Mouse (Mus musculus) CH12.LX (cell line): Measurements from ENCODE around the gene Cd96. TPM values are rescaled to one million over a fixed set of nuclear protein-coding genes. Genes with fewer than 3 reads are reported as not detected.

Experiments used
- DNase-seq: peaks from one replicate; pipeline ENCODE4 v3.0.0-alpha.2; 2013; ENCODE audit errors: extremely low read depth
- H3K27ac ChIP-seq: 2 replicates; pipeline ENCODE4 v1.5.1; 2012; ENCODE audit warnings: low read depth, mild to moderate bottlenecking, control low read depth, moderate library complexity; ENCODE audit not compliant: insufficient read depth
- H3K27me3 ChIP-seq: replicated peaks from 2 replicates; pipeline ENCODE3; 2012; ENCODE audit warnings: inconsistent platforms
- H3K36me3 ChIP-seq, 2 experiments: replicated peaks in 1 of 2; 2 replicates each; pipeline versions ENCODE3 to v1.6.1; 2012; ENCODE audit warnings: inconsistent platforms in 1 of 2, low read length in 1 of 2, mild to moderate bottlenecking in 1 of 2, mixed read lengths in 1 of 2, moderate library complexity in 1 of 2; ENCODE audit not compliant: control insufficient read depth in 1 of 2, insufficient read depth in 1 of 2
- H3K4me1 ChIP-seq, 2 experiments: 2 replicates each; pipeline ENCODE4 v1.6.1; 2012; ENCODE audit warnings: inconsistent platforms in 1 of 2, moderate library complexity in 1 of 2; ENCODE audit not compliant: insufficient read depth in 2 of 2, control insufficient read depth in 1 of 2
- H3K4me2 ChIP-seq: 2 replicates; pipeline ENCODE4 v1.6.1; 2012; ENCODE audit warnings: low read depth, mild to moderate bottlenecking, control low read depth; ENCODE audit not compliant: poor library complexity, insufficient read depth, severe bottlenecking
- H3K4me3 ChIP-seq, 3 experiments: fragments of 150-350 bp in 1 of 3; sonication (generic) in 1 of 3; replicated peaks in 1 of 3; 2 replicates each; pipeline versions ENCODE3 to v1.5.1; 2011 to 2012; ENCODE audit warnings: low read depth in 2 of 3, low read length in 2 of 3, mild to moderate bottlenecking in 2 of 3, moderate library complexity in 2 of 3, control low read depth in 1 of 3, improper control_type of control experiment in 1 of 3, inconsistent platforms in 1 of 3, mixed read lengths in 1 of 3; ENCODE audit not compliant: poor library complexity in 1 of 3
- H3K79me2 ChIP-seq: replicated peaks from 2 replicates; pipeline ENCODE4 v1.6.1; 2012; ENCODE audit warnings: mild to moderate bottlenecking, moderate library complexity; ENCODE audit not compliant: control insufficient read depth, poor library complexity, insufficient read depth, severe bottlenecking; ENCODE audit errors: extremely low read depth
- H3K9ac ChIP-seq: 2 replicates; pipeline ENCODE4 v1.6.1; 2012; ENCODE audit warnings: low read depth, mild to moderate bottlenecking, control low read depth, moderate library complexity; ENCODE audit not compliant: insufficient read depth
- H3K9me3 ChIP-seq: replicated peaks from 2 replicates; pipeline ENCODE3; 2012; ENCODE audit warnings: low read length, inconsistent platforms, mixed read lengths
- BHLHE40 ChIP-seq: IDR thresholded peaks from 2 replicates; pipeline ENCODE4 v1.6.1; 2011; ENCODE audit warnings: mild to moderate bottlenecking, low read depth, low read length, improper control_type of control experiment
- CHD1 ChIP-seq: IDR thresholded peaks from 2 replicates; pipeline ENCODE4 v1.6.1; 2012; ENCODE audit warnings: low read depth, low read length, improper control_type of control experiment, inconsistent platforms
- CHD2 ChIP-seq: IDR thresholded peaks from 2 replicates; pipeline ENCODE4 v1.6.1; 2011; ENCODE audit warnings: low read length, improper control_type of control experiment
- CTCF ChIP-seq, 2 experiments: IDR thresholded peaks in 1 of 2; conservative IDR thresholded peaks in 1 of 2; 2 replicates each; pipeline ENCODE4 v1.5.1; 2011 to 2012; ENCODE audit warnings: low read depth in 2 of 2, low read length in 2 of 2, improper control_type of control experiment in 1 of 2, inconsistent platforms in 1 of 2, mild to moderate bottlenecking in 1 of 2, moderate library complexity in 1 of 2
- EP300 ChIP-seq: IDR thresholded peaks from 2 replicates; pipeline ENCODE4 v1.6.1; 2011; ENCODE audit warnings: low read length, improper control_type of control experiment
- IRF4 ChIP-seq: IDR thresholded peaks from 2 replicates; pipeline ENCODE4 v1.6.1; 2014; ENCODE audit warnings: low read depth, mild to moderate bottlenecking, inconsistent platforms, low read length, improper control_type of control experiment
- KAT2A ChIP-seq: IDR thresholded peaks from 2 replicates; pipeline ENCODE4 v1.6.1; 2012; ENCODE audit warnings: low read length, improper control_type of control experiment, inconsistent platforms; ENCODE audit not compliant: insufficient replicate concordance
- MAFK ChIP-seq: IDR thresholded peaks from 2 replicates; pipeline ENCODE4 v1.6.1; 2011; ENCODE audit warnings: low read length, improper control_type of control experiment; ENCODE audit not compliant: insufficient replicate concordance
- MAX ChIP-seq: IDR thresholded peaks from 2 replicates; pipeline ENCODE4 v1.6.1; 2011; ENCODE audit warnings: low read length, improper control_type of control experiment
- MAZ ChIP-seq: IDR thresholded peaks from 2 replicates; pipeline ENCODE4 v1.6.1; 2012; ENCODE audit warnings: low read depth, mild to moderate bottlenecking, inconsistent platforms, low read length, improper control_type of control experiment, moderate library complexity
- MXI1 ChIP-seq: IDR thresholded peaks from 2 replicates; pipeline ENCODE4 v1.6.1; 2011; ENCODE audit warnings: mild to moderate bottlenecking, low read depth, low read length, improper control_type of control experiment
- MYC ChIP-seq: IDR thresholded peaks from 2 replicates; pipeline ENCODE4 v1.6.1; 2011; ENCODE audit warnings: low read depth, mild to moderate bottlenecking, improper control_type of control experiment, low read length
- NRF1 ChIP-seq: IDR thresholded peaks from 2 replicates; pipeline ENCODE4 v1.6.1; 2014; ENCODE audit warnings: low read depth, mild to moderate bottlenecking, inconsistent platforms, low read length, improper control_type of control experiment, moderate library complexity
- PAX5 ChIP-seq: IDR thresholded peaks from 2 replicates; pipeline ENCODE4 v1.6.1; 2012; ENCODE audit warnings: low read length, inconsistent platforms, mixed read lengths
- POLR2A ChIP-seq: IDR thresholded peaks from 2 replicates; pipeline ENCODE4 v1.6.1; 2011; ENCODE audit warnings: low read depth, mild to moderate bottlenecking, improper control_type of control experiment, low read length
- POLR2AphosphoS2 ChIP-seq: IDR thresholded peaks from 2 replicates; pipeline ENCODE4 v1.6.1; 2011; ENCODE audit warnings: low read depth, low read length, improper control_type of control experiment
- RAD21 ChIP-seq: IDR thresholded peaks from 2 replicates; pipeline ENCODE4 v1.6.1; 2011; ENCODE audit warnings: low read depth, mild to moderate bottlenecking, low read length, improper control_type of control experiment, moderate library complexity
- RCOR1 ChIP-seq: conservative IDR thresholded peaks from 2 replicates; pipeline ENCODE4 v1.6.1; 2012; ENCODE audit warnings: low read depth, mild to moderate bottlenecking, inconsistent platforms, low read length, improper control_type of control experiment
- TBP ChIP-seq: conservative IDR thresholded peaks from 2 replicates; pipeline ENCODE4 v1.6.1; 2011; ENCODE audit warnings: low read depth, low read length, improper control_type of control experiment
- USF2 ChIP-seq: conservative IDR thresholded peaks from 2 replicates; pipeline ENCODE4 v1.6.1; 2011; ENCODE audit warnings: low read depth, low read length, improper control_type of control experiment
- ZC3H11A ChIP-seq: IDR thresholded peaks from 2 replicates; pipeline ENCODE4 v1.6.1; 2012; ENCODE audit warnings: low read depth, mild to moderate bottlenecking, inconsistent platforms, low read length, improper control_type of control experiment
- ZKSCAN1 ChIP-seq: IDR thresholded peaks from 2 replicates; pipeline ENCODE4 v1.6.1; 2012; ENCODE audit warnings: low read depth, inconsistent platforms, low read length, improper control_type of control experiment, borderline replicate concordance
- ZNF384 ChIP-seq: IDR thresholded peaks from 2 replicates; pipeline ENCODE4 v1.6.1; 2012; ENCODE audit warnings: low read depth, low read length, improper control_type of control experiment, inconsistent platforms
- dilution Hi-C: fragments of 300-500 bp; cut with MboI; formaldehyde crosslinking; loops from 2 replicates; pipeline ENCODE4 v1.14.3; 2020; ENCODE audit warnings: low sequenced_read_pairs; ENCODE audit not compliant: extremely low pct_unique_long_range_greater_than_20kb, extremely low pct_ligation_motif_present
- in situ Hi-C: fragments of 300-500 bp; cut with MboI; formaldehyde crosslinking; loops from 3 replicates; pipeline ENCODE4 v1.14.3; 2019; ENCODE audit warnings: low sequenced_read_pairs, low pct_ligation_motif_present, low pct_unique_long_range_greater_than_20kb, mixed read lengths
- polyA plus RNA-seq: library from polyadenylated mRNA; unstranded; fragments of >175 nt; gene quantifications from 2 replicates; pipeline ENCODE4 v1.2.1, GENCODE M21; 2012; ENCODE audit warnings: low read depth; ENCODE audit not compliant: insufficient read length
- total RNA-seq, 2 experiments: library from RNA; depleted of rRNA; stranded (reverse); fragments of 300-350 nt in 1 of 2; fragments of >200 nt in 1 of 2; gene quantifications; 2 replicates each; pipeline ENCODE4 v1.2.3; 2012 to 2014

The Cd96 gene
- total and polyA plus RNA-seq, 3 experiments = 4.4 to 9.7 (median 5.9) TPM

DNA sequence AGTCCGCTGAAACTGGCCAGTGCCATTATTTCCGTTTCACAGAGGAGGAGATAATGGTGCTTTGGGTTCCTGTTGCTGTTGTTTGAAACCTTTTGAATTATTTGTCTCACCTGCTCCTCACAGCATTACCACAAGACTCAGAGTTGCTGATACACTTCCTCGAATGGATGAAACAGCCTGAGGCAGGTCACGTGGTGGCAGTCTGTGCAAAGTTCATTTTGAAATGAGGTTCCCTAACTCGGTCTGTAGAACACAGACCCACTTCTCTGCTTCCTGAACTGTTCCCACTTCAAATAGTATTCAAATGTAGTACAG, 109.2 kb downstream of the Cd96 start:
- no peaks in the 10 kb centered on the region for H3K4me1 ChIP-seq
- in situ Hi-C loops = no loop called here
- no peak overlapping the region for H3K4me3 ChIP-seq
- no peak for DNase-seq
- no peak for TF ChIP-seq RCOR1
- no peak for TF ChIP-seq POLR2A
- TF ChIP-seq PAX5 = no peak
- no peak for TF ChIP-seq ZKSCAN1
- TF ChIP-seq MAZ = no peak
- TF ChIP-seq CHD2 = no peak
- no peak for TF ChIP-seq RAD21
- TF ChIP-seq BHLHE40 = no peak
- no peak for TF ChIP-seq EP300
- TF ChIP-seq MYC = no peak
- TF ChIP-seq MXI1 = no peak
- TF ChIP-seq USF2 = no peak
- no peak for TF ChIP-seq POLR2AphosphoS2
- TF ChIP-seq ZNF384 = no peak
- no peak for TF ChIP-seq MAFK
- no peaks in the 10 kb centered on the region for H3K36me3 ChIP-seq
- no peaks in the 10 kb centered on the region for H3K79me2 ChIP-seq
- H3K27ac ChIP-seq = no peak overlapping the region
- H3K9ac ChIP-seq = no peak overlapping the region
- no peak overlapping the region for H3K4me2 ChIP-seq
- no peaks in the 10 kb centered on the region for H3K27me3 ChIP-seq
- dilution Hi-C loops = no loop called here
- peaks cover 5% of the 10 kb centered on the region for H3K9me3 ChIP-seq

- no peaks in the 10 kb centered on the region for H3K27me3 ChIP-seq
- no peak within 1 kb of the TSS for H3K4me2 ChIP-seq
- no peaks in the 10 kb centered on the region for H3K4me1 ChIP-seq
- H3K4me3 ChIP-seq = no peak within 1 kb of the TSS
- H3K27ac ChIP-seq = no peak within 1 kb of the TSS
- dilution Hi-C loops (no loop called here), in situ Hi-C loops (no loop called here)
- no peak for DNase-seq
- H3K9me3 ChIP-seq = peaks cover 5% of the 10 kb centered on the region
- H3K79me2 ChIP-seq = no peaks in the 10 kb centered on the region
- no peak for TF ChIP-seq CTCF (conservative IDR thresholded peaks at IDR 0.05 in 1 of 2, IDR thresholded peaks at IDR 0.05 in 1 of 2; ENCODE audit: low read depth in 2 of 2, low read length in 2 of 2)
- TF ChIP-seq BHLHE40 = no peak
- no peak for TF ChIP-seq MXI1
- TF ChIP-seq RCOR1 = no peak
- TF ChIP-seq KAT2A = no peak
- no peak for TF ChIP-seq POLR2AphosphoS2
- TF ChIP-seq NRF1 = no peak
- TF ChIP-seq POLR2A = no peak
- TF ChIP-seq IRF4 = no peak
- TF ChIP-seq MAFK = no peak
- no peak for TF ChIP-seq MAX
- TF ChIP-seq ZC3H11A = no peak
- TF ChIP-seq USF2 = no peak
- no peak for TF ChIP-seq TBP
- no peak for TF ChIP-seq CHD1
- TF ChIP-seq MYC = no peak
- no peak for TF ChIP-seq ZKSCAN1
- TF ChIP-seq, all 38 proteins: peak for 0
- no peaks in the 10 kb centered on the region for H3K36me3 ChIP-seq
- H3K9ac ChIP-seq = no peak within 1 kb of the TSS
Observed at GRCm38 (mm10) chr16:46010153-46010905, 109.7 kb downstream of the Cd96 start, which contains the start of gene Plcxd2. Gene Plcxd2, minus strand, starts transcription at chr16:46010218.
